Mouse (Mus musculus) bone marrow macrophage, adult 2 months (primary cell): ENCODE results near the gene Rsu1. TPM values are rescaled to one million over a fixed set of nuclear protein-coding genes. Genes with fewer than 3 reads are reported as not detected.

Experiments
- H3K27ac ChIP-seq: 2 replicates; pipeline ENCODE4 v1.5.1; 2012; ENCODE audit warnings: low read depth, low read length; ENCODE audit not compliant: insufficient read depth
- H3K4me1 ChIP-seq: 2 replicates; pipeline ENCODE4 v1.6.1; 2012; ENCODE audit warnings: low read length; ENCODE audit not compliant: control insufficient read depth, insufficient read depth
- H3K4me3 ChIP-seq: 2 replicates; pipeline ENCODE4 v1.5.1; 2012; ENCODE audit warnings: mild to moderate bottlenecking, low read length, moderate library complexity; ENCODE audit not compliant: insufficient read depth
- CTCF ChIP-seq: IDR thresholded peaks from 2 replicates; pipeline ENCODE4 v1.5.1; 2012; ENCODE audit warnings: low read depth, mild to moderate bottlenecking, low read length, moderate library complexity
- POLR2A ChIP-seq: IDR thresholded peaks from 2 replicates; pipeline ENCODE4 v1.6.1; 2012; ENCODE audit warnings: mild to moderate bottlenecking, low read depth, low read length, borderline replicate concordance
- polyA plus RNA-seq: library from polyadenylated mRNA; stranded (reverse); fragments of >200 nt; gene quantifications from 2 replicates; pipeline ENCODE4 v1.2.4, GENCODE M21; 2012; ENCODE audit not compliant: missing spikeins, insufficient read depth, insufficient read length

Gene Rsu1
- polyA plus RNA-seq, 1 experiment = 139 TPM

DNA sequence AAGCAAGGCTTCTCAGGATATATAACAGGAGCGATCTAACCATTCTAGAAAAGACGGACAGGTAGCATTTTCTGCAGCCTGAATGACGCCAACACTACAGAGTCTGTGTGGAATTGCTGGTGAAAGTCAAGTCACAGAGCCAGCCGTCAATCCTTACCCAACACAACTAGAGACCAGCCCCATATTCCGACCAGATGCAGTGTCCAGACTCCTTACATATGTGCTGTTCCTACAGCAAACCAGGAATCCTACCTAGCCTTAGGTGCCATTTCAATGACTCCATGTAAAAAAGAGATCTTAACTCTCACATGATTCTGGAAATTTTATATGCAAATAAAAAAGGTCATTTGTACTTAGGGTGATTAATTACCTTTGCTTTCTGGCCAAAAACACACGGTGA lies 38.9 kb downstream of the Rsu1 start:
- TF ChIP-seq CTCF (no peak), POLR2A (no peak)
- H3K4me1 ChIP-seq = peaks cover 19% of the 10 kb centered on the region
- no peak overlapping the region for H3K27ac ChIP-seq
- H3K4me3 ChIP-seq = no peak overlapping the region

DNA sequence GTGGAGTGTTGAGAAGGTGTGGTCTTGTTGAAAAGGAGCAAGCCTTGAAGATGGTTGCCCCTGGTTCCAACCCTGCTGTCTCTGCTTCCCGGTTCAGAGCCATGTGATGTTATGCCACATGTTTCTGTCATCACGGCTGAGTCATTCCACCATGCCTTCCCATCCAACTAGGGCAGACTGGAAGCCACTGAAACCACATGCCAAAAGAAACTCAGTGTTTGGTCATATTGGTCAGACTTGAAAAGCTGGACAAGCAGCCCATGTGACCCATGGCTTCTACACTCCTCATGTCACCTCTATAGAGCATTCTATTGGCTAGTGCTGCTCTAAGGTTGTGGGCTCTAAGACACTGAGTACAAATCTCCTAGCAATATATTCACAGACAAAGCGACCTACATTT lies 41.5 kb downstream of the Rsu1 start:
- H3K4me1 ChIP-seq = peaks cover 19% of the 10 kb centered on the region
- no peak for TF ChIP-seq POLR2A
- no peak for TF ChIP-seq CTCF
- peak overlapping the region; percentile 35 for H3K27ac ChIP-seq
- no peak overlapping the region for H3K4me3 ChIP-seq

DNA sequence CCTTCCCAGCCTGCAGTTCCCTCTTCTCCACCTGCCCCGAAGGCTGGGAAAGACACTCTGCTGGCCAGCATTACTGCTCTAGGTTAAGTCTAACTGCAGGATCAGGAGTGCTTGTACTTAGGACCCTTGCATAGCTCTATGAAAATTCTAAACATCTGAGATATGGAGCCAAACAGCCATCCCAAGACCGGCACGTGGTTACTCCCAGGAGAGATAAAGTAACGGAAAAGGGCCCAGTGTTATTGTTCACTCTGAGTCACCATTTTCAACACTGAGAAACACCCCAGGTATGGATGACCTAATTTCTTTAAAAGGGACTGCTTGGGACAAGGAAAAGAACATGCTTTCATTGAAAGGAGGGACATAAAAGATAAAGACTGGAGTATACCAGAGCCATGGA lies 45.2 kb downstream of the Rsu1 start:
- Histone ChIP-seq H3K27ac (no peak overlapping the region), H3K4me1 (peaks cover 14% of the 10 kb centered on the region), H3K4me3 (no peak overlapping the region)
- no peak for TF ChIP-seq POLR2A
- TF ChIP-seq CTCF = no peak

DNA sequence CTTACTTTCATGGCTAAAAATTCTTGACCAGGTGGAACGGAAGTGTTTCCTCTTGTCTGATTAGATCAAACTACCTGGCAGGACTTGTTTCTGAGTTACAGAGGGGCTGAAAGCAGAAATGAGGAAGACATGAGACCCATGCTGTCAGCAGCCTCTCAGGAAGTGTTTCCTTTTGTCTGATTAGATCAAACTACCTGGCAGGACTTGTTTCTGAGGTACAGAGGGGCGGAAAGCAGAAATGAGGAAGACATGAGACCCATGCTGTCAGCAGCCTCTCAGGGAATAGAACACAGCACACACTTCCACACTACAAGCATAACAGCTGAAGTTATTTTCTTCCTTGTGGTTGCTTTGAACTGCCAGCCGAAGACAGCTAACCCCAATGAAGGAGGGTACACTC lies 46.7 kb downstream of the Rsu1 start:
- Histone ChIP-seq H3K4me3 (no peak overlapping the region), H3K4me1 (peaks cover 2% of the 10 kb centered on the region), H3K27ac (no peak overlapping the region)
- TF ChIP-seq CTCF = no peak
- no peak for TF ChIP-seq POLR2A

DNA sequence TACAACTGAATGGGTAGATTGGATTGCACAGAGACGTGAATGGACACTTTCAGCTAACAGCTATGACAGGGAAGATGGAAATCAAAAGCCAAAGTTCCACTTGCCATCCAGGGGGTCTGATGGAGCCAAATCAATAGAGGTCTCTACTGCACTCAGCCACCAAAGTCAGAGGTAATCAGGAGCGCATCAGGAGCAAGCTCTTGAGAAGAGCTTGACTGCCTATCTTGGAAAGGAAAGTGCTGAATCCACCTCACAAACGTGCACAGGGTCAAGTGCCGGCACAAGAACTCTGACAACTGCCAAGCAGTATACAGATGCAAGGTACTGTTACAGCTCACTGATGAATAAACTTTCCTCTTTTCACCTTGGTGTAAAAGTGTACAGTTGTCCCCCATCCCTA lies 47.8 kb downstream of the Rsu1 start:
- Histone ChIP-seq H3K4me3 (no peak overlapping the region), H3K4me1 (no peaks in the 10 kb centered on the region), H3K27ac (no peak overlapping the region)
- TF ChIP-seq CTCF (no peak), POLR2A (no peak)

DNA sequence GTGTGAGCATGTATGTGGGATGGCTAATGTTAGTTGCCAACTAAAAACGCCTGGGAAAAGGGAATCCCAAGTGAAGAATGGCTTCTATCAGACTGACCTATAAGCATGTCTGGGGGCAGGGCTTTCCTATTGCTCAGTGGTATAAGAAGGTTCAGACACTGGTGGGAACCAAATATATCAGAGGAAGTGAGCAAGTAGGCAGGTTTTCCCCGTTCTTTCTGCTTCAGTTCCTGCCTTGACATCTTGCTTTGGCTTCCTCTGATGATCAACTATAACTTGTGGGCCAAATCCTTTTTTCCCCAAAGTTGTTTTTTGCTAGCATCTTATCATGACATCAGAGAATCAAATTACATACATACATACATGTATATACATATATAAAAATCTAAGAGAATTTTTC lies 51.1 kb downstream of the Rsu1 start:
- no peak overlapping the region for H3K27ac ChIP-seq
- no peak overlapping the region for H3K4me3 ChIP-seq
- TF ChIP-seq POLR2A (no peak), CTCF (no peak)
- no peaks in the 10 kb centered on the region for H3K4me1 ChIP-seq

DNA sequence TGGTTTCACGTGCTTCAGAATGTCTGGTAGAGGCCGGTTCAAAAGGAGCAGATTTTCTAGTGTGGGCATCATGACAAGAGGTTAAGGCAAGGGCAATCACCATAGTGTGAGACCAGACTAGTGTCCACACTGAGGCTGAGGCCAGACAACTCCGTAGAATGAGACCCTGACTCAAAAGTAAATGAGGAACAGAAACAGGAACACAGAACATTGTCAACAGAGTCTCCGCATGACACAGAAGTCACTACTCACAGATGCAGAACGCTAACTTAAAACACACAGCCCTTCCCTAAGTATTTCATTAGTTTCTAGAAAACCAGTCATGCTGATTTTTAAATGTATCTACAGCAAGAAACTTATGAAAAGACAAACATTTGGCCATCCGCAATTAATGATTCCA lies 53.1 kb downstream of the Rsu1 start:
- H3K27ac ChIP-seq = no peak overlapping the region
- TF ChIP-seq CTCF (no peak), POLR2A (no peak)
- H3K4me3 ChIP-seq = no peak overlapping the region
- no peaks in the 10 kb centered on the region for H3K4me1 ChIP-seq

DNA sequence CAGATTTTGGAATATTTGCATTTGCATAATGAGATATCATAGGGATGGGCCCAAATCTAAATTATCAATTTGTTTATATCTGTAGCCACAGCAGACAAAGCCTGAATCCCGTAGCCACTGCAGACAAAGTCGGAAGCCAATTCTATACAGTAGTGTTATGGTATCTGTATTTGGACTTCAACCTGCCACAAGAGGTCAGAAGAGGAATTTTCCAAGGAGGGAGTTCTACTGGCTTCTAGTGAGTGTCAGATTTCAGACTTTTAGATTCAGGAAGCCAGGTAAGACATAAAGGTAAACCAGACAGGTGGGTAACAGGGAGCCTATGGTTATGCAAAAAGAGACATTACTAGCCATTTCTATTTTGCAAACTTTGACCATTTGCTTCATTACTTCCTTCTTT lies 64.4 kb downstream of the Rsu1 start:
- TF ChIP-seq CTCF (no peak), POLR2A (no peak)
- Histone ChIP-seq H3K27ac (no peak overlapping the region), H3K4me1 (no peaks in the 10 kb centered on the region), H3K4me3 (no peak overlapping the region)

DNA sequence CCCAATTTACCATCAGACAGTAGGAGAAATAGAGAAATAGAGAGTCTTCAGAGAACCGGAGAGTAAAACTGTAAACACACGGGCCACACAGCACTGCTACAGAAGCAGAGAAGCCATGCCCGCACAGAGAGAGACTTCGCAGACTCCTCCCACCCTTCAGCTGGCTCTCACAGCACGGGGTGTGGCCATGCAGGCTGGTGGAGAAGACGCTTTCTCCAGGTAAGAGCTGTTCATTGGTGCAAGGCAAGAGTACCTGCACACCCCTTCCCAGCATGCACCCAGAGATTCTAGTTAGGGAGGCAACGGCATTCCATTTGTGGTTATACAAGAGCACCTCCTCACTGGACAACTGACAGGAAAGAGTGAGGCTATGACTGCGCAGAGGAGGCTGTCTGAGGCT lies 64.8 kb downstream of the Rsu1 start:
- no peak for TF ChIP-seq CTCF
- no peak for TF ChIP-seq POLR2A
- Histone ChIP-seq H3K4me1 (no peaks in the 10 kb centered on the region), H3K27ac (no peak overlapping the region), H3K4me3 (no peak overlapping the region)

DNA sequence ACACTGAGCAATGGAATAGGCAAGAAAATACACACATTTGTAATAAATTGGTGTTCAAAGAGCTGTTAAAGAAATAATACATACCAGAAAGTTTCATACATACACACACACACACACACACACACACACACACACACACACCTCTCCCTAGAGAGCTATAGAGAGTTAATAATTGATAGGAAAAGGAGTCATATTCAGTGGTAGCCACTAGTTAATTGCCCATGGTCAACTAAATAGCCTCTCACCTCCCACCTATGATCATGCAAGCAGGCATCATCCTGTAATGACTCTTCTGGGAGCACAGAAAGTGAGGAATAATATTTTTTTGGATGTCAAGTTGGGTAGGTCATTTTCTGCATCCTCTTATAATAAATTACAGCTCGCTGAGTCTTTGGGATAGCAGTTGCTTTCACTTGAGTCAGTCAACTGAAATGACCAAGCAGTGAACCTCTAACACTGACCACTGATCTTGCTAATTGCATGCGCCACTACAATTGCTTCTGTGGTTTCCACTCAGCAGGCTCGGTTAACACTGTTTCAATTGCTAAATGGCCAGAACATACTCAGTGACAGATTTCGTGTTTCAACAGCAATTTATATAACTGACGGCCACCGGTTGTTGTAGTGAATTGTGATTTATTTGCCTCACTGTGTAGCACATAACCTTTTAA lies 68.3 kb downstream of the Rsu1 start:
- no peak overlapping the region for H3K4me3 ChIP-seq
- no peak overlapping the region for H3K27ac ChIP-seq
- TF ChIP-seq CTCF (no peak), POLR2A (no peak)
- no peaks in the 10 kb centered on the region for H3K4me1 ChIP-seq

DNA sequence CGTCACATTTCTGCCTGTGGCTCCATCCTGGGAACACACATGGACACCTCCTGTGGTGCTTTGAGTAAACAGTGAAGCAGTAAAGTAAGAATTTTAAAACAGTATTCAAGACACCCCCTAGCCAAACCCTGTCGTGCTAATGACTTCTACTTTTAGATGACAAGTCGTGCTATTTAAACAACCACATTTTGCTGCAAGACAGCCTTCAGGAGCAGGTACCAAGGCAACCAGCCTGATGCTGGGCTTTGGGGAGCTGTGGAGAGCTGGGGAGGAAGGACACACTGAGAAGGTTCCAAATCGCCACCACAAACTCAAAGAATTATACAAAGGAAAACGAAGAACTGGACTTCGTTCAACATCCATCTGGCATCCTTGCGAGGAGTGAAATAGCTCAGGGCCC lies 71.5 kb downstream of the Rsu1 start:
- TF ChIP-seq POLR2A (no peak), CTCF (no peak)
- Histone ChIP-seq H3K27ac (no peak overlapping the region), H3K4me3 (no peak overlapping the region), H3K4me1 (no peaks in the 10 kb centered on the region)
